Mouse (Mus musculus) intestine, postnatal 0 days (tissue): ENCODE results near the gene Satl1. TPM values are rescaled to one million over a fixed set of nuclear protein-coding genes. Genes with fewer than 3 reads are reported as not detected.

ENCODE experiments used
- ATAC-seq: fragments of 200-750 bp; cut with Nextera tagmentation; 2 replicates; pipeline ENCODE4 v1.8.0; 2017; ENCODE audit warnings: mild to moderate bottlenecking, moderate TSS enrichment, moderate library complexity
- H3K27ac ChIP-seq: fragments of 300-500 bp; sonication (generic); 2 replicates; pipeline ENCODE4 v1.5.1; 2014; ENCODE audit warnings: mild to moderate bottlenecking, low read depth, low read length, moderate library complexity
- H3K27me3 ChIP-seq: fragments of 300-500 bp; sonication (generic); replicated peaks from 2 replicates; pipeline ENCODE4 v1.6.1; 2014; ENCODE audit warnings: low read length, mixed read lengths; ENCODE audit not compliant: control insufficient read depth, insufficient read depth
- H3K36me3 ChIP-seq: fragments of 300-500 bp; sonication (generic); 2 replicates; pipeline ENCODE4 v1.6.1; 2014; ENCODE audit warnings: mild to moderate bottlenecking, moderate library complexity; ENCODE audit not compliant: control insufficient read depth, insufficient read depth
- H3K4me1 ChIP-seq: fragments of 300-500 bp; sonication (generic); replicated peaks from 2 replicates; pipeline ENCODE4 v1.6.1; 2014; ENCODE audit warnings: antibody characterized with exemption, low read length, mixed read lengths; ENCODE audit not compliant: control insufficient read depth, insufficient read depth
- H3K4me2 ChIP-seq: fragments of 300-500 bp; sonication (generic); replicated peaks from 2 replicates; pipeline ENCODE4 v1.6.1; 2014; ENCODE audit warnings: low read depth, mild to moderate bottlenecking, moderate library complexity
- H3K4me3 ChIP-seq: fragments of 300-500 bp; sonication (generic); 2 replicates; pipeline ENCODE4 v1.5.1; 2014; ENCODE audit warnings: low read depth, low read length
- H3K9ac ChIP-seq: fragments of 300-500 bp; sonication (generic); 2 replicates; pipeline ENCODE4 v1.6.1; 2014; ENCODE audit warnings: mild to moderate bottlenecking, low read depth, low read length
- H3K9me3 ChIP-seq: fragments of 300-500 bp; sonication (generic); 2 replicates; pipeline ENCODE4 v1.6.1; 2016; ENCODE audit warnings: mixed run types; ENCODE audit not compliant: control insufficient read depth
- CTCF ChIP-seq: sonication (generic); IDR thresholded peaks from 2 replicates; pipeline ENCODE4 v1.5.1; 2016; ENCODE audit warnings: low read depth, mild to moderate bottlenecking, control low read depth, antibody characterized with exemption, moderate library complexity
- WGBS: fragments of 180-500 bp; shearing (Covaris S2); extraction: QIAGEN DNeasy Blood & Tissue Kit; methylation state at CpG from one replicate; pipeline ENCODE4 v1.1.7; 2014; 5-methylcytosine and 5-hydroxymethylcytosine counted together
- polyA plus RNA-seq: library from polyadenylated mRNA; unstranded; fragments of >200 nt; fragmentation: Nextera tagmentation; extraction: Ambion mirVana; gene quantifications from 2 replicates; pipeline ENCODE4 v1.2.1, GENCODE M21; 2015

Gene Satl1
- polyA plus RNA-seq, 1 experiment from 2014 or later = not detected

DNA sequence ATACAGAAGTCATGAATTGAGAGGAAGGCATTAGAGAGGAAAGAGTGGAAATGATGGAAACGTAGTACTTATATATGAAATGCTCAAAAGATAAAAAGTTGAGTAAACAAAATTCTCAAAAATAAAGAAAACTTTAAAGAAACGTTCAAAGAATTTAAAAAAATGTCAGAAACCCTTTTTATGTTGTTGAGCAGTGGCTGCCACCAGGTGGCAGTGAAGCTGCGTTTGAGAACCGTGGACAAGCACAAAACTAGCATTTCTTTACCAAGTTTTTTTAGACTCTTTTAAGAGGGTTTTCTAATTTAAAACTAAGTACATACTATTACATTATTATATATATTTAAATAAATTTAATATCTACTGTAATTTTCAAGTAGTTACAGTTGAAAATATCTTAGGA is 38.2 kb downstream of the Satl1 start:
- no peak for ATAC-seq
- peak; percentile 53 for TF ChIP-seq CTCF
- no peak overlapping the region for H3K4me2 ChIP-seq
- no peaks in the 10 kb centered on the region for H3K27me3 ChIP-seq
- peaks cover 6% of the 10 kb centered on the region for H3K9me3 ChIP-seq
- no peaks in the 10 kb centered on the region for H3K4me1 ChIP-seq
- H3K36me3 ChIP-seq = no peaks in the 10 kb centered on the region
- no peak overlapping the region for H3K9ac ChIP-seq
- WGBS = 31% methylated on average over 4 of the region's 4 CpGs
- no peak overlapping the region for H3K4me3 ChIP-seq
- no peak overlapping the region for H3K27ac ChIP-seq

DNA sequence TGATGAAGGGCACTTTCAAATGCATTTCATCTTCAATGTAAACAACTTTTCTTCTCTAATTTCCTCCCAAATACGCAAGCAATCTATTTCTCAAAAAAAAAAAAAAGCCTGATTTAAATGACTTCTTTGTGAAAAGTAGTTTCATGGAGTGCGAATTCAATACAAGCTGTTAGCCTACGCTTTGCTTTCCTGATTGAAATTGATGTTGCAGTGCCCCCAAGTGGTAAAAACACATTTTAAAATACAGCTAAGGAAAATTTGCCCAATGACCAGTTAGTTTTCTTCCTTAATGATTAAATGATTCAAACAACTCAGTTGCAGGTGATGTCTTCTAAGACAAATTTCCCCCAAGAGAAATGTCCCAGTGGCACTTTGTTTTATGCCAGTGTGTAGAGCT is 58.2 kb downstream of the Satl1 start:
- no peak overlapping the region for H3K9ac ChIP-seq
- no peaks in the 10 kb centered on the region for H3K9me3 ChIP-seq
- H3K27ac ChIP-seq = no peak overlapping the region

DNA sequence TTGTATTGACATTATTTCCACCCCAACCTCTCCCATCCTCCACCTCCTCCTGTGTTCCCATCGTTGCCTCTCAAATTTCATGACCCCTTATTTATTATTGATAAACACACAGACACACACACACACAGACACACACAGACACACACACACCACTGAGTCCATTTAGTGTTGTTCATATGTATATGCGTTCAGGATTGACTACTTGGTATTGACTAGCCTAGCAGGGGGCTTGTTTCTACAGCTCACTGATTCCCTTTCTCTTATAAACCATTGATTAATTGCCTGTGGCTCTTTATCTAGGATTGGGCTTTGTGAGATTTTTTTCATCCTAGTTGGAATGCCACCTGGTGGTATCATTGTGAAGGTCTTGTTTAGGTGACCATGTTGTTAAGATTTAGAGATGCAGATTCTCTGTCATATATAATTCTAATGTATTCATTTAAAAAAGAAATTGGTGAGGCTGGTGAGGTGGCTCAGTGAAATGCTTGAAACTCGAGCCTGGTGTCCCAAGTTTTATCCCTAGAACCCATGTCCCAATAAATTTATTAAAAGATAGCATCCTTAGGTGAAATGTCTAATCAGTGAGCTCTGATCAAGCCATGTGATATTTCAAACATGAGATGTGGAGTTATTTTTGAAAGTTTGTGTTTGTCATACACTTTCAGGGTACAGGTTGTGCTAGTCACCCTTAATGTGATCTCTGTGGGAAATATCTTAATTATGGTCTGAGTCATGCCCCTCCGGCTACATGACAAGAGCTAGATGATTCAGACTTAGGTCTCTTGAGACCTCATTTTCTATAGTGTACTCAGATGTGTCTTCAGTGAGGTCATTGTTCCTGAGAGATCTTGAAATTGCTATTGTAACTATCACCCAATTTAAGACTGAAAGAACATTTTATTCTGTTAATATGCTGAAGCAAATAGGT is 58.8 kb downstream of the Satl1 start:
- no peak for ATAC-seq
- H3K27ac ChIP-seq = no peak overlapping the region
- H3K27me3 ChIP-seq = no peaks in the 10 kb centered on the region
- H3K4me2 ChIP-seq = no peak overlapping the region
- no peak overlapping the region for H3K9ac ChIP-seq
- H3K4me3 ChIP-seq = no peak overlapping the region
- no peaks in the 10 kb centered on the region for H3K9me3 ChIP-seq
- TF ChIP-seq CTCF = peak; percentile 29; the same call in 1 of the 2 replicates
- no peaks in the 10 kb centered on the region for H3K36me3 ChIP-seq
- H3K4me1 ChIP-seq = no peaks in the 10 kb centered on the region
- WGBS = 65% methylated on average over 4 of the region's 4 CpGs

More for the DNA sequence above, 58.2 kb downstream of the Satl1 start:
- no peak for ATAC-seq
- TF ChIP-seq CTCF = peak; percentile 66
- Histone ChIP-seq H3K4me2 (no peak overlapping the region), H3K4me1 (no peaks in the 10 kb centered on the region), H3K36me3 (no peaks in the 10 kb centered on the region), H3K4me3 (no peak overlapping the region), H3K27me3 (no peaks in the 10 kb centered on the region)
- whole genome bisulfite sequencing = 46% methylated on average over 3 of the region's 3 CpGs

DNA sequence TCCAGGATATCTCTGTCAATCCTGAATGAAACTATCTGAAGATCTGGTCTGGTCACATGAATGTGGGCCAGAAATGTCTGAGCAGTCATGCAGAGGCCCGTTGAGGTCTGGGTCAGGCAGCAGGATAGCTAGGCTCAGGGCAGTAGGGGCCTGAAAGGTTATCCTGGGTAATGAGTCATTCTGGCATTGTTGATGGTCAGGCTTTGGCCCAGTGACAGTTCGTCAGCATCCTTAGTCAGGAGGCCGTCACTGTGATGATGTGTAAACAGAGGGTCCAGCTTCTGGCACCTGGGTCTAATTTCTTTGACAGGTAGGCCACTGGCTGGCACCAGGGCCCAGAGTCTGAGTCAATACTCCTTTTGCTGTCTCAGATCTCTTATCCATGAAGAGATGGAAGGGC is 67.1 kb downstream of the Satl1 start:
- no peaks in the 10 kb centered on the region for H3K4me1 ChIP-seq
- 72% methylated on average over 3 of the region's 3 CpGs for WGBS
- ATAC-seq = no peak
- TF ChIP-seq CTCF = no peak
- no peak overlapping the region for H3K4me2 ChIP-seq
- no peaks in the 10 kb centered on the region for H3K9me3 ChIP-seq
- H3K27ac ChIP-seq = no peak overlapping the region
- no peak overlapping the region for H3K4me3 ChIP-seq
- H3K27me3 ChIP-seq = no peaks in the 10 kb centered on the region
- H3K36me3 ChIP-seq = no peaks in the 10 kb centered on the region
- H3K9ac ChIP-seq = no peak overlapping the region

Other genes with a start within 250 kb of the Satl1 start
- gene 4933403O08Rik, start 167.7 kb downstream of the Satl1 start, polyA plus RNA-seq = not detected in 2 replicates
- 40.7 and 43.8 TPM in 2 replicates for gene Apool, start 95.4 kb downstream of the Satl1 start, polyA plus RNA-seq
- 74.9 and 83.8 TPM in 2 replicates for gene 2010106E10Rik, start 88.5 kb upstream of the Satl1 start, polyA plus RNA-seq
- gene Zfp711, start 193.7 kb upstream of the Satl1 start, polyA plus RNA-seq = 2.7 and 3.7 TPM in 2 replicates